Mouse (Mus musculus) CH12.LX (cell line): ENCODE results near the gene Dock10. TPM values are rescaled to one million over a fixed set of nuclear protein-coding genes. Genes with fewer than 3 reads are reported as not detected.

ENCODE experiments used
- DNase-seq: peaks from one replicate; pipeline ENCODE4 v3.0.0-alpha.2; 2013; ENCODE audit errors: extremely low read depth
- H3K27ac ChIP-seq: 2 replicates; pipeline ENCODE4 v1.5.1; 2012; ENCODE audit warnings: low read depth, mild to moderate bottlenecking, control low read depth, moderate library complexity; ENCODE audit not compliant: insufficient read depth
- H3K27me3 ChIP-seq: replicated peaks from 2 replicates; pipeline ENCODE3; 2012; ENCODE audit warnings: inconsistent platforms
- H3K36me3 ChIP-seq, 2 experiments: replicated peaks in 1 of 2; 2 replicates each; pipeline versions ENCODE3 to v1.6.1; 2012; ENCODE audit warnings: inconsistent platforms in 1 of 2, low read length in 1 of 2, mild to moderate bottlenecking in 1 of 2, mixed read lengths in 1 of 2, moderate library complexity in 1 of 2; ENCODE audit not compliant: control insufficient read depth in 1 of 2, insufficient read depth in 1 of 2
- H3K4me1 ChIP-seq, 2 experiments: 2 replicates each; pipeline ENCODE4 v1.6.1; 2012; ENCODE audit warnings: inconsistent platforms in 1 of 2, moderate library complexity in 1 of 2; ENCODE audit not compliant: insufficient read depth in 2 of 2, control insufficient read depth in 1 of 2
- H3K4me2 ChIP-seq: 2 replicates; pipeline ENCODE4 v1.6.1; 2012; ENCODE audit warnings: low read depth, mild to moderate bottlenecking, control low read depth; ENCODE audit not compliant: poor library complexity, insufficient read depth, severe bottlenecking
- H3K4me3 ChIP-seq, 3 experiments: fragments of 150-350 bp in 1 of 3; sonication (generic) in 1 of 3; replicated peaks in 1 of 3; 2 replicates each; pipeline versions ENCODE3 to v1.5.1; 2011 to 2012; ENCODE audit warnings: low read depth in 2 of 3, low read length in 2 of 3, mild to moderate bottlenecking in 2 of 3, moderate library complexity in 2 of 3, control low read depth in 1 of 3, improper control_type of control experiment in 1 of 3, inconsistent platforms in 1 of 3, mixed read lengths in 1 of 3; ENCODE audit not compliant: poor library complexity in 1 of 3
- H3K79me2 ChIP-seq: replicated peaks from 2 replicates; pipeline ENCODE4 v1.6.1; 2012; ENCODE audit warnings: mild to moderate bottlenecking, moderate library complexity; ENCODE audit not compliant: control insufficient read depth, poor library complexity, insufficient read depth, severe bottlenecking; ENCODE audit errors: extremely low read depth
- H3K9ac ChIP-seq: 2 replicates; pipeline ENCODE4 v1.6.1; 2012; ENCODE audit warnings: low read depth, mild to moderate bottlenecking, control low read depth, moderate library complexity; ENCODE audit not compliant: insufficient read depth
- H3K9me3 ChIP-seq: replicated peaks from 2 replicates; pipeline ENCODE3; 2012; ENCODE audit warnings: low read length, inconsistent platforms, mixed read lengths
- BHLHE40 ChIP-seq: IDR thresholded peaks from 2 replicates; pipeline ENCODE4 v1.6.1; 2011; ENCODE audit warnings: mild to moderate bottlenecking, low read depth, low read length, improper control_type of control experiment
- CHD1 ChIP-seq: IDR thresholded peaks from 2 replicates; pipeline ENCODE4 v1.6.1; 2012; ENCODE audit warnings: low read depth, low read length, improper control_type of control experiment, inconsistent platforms
- CTCF ChIP-seq, 2 experiments: IDR thresholded peaks in 1 of 2; conservative IDR thresholded peaks in 1 of 2; 2 replicates each; pipeline ENCODE4 v1.5.1; 2011 to 2012; ENCODE audit warnings: low read depth in 2 of 2, low read length in 2 of 2, improper control_type of control experiment in 1 of 2, inconsistent platforms in 1 of 2, mild to moderate bottlenecking in 1 of 2, moderate library complexity in 1 of 2
- EP300 ChIP-seq: IDR thresholded peaks from 2 replicates; pipeline ENCODE4 v1.6.1; 2011; ENCODE audit warnings: low read length, improper control_type of control experiment
- ETS1 ChIP-seq: conservative IDR thresholded peaks from 2 replicates; pipeline ENCODE4 v1.6.1; 2012; ENCODE audit warnings: low read depth, mild to moderate bottlenecking, inconsistent platforms, low read length, improper control_type of control experiment, moderate library complexity
- IRF4 ChIP-seq: IDR thresholded peaks from 2 replicates; pipeline ENCODE4 v1.6.1; 2014; ENCODE audit warnings: low read depth, mild to moderate bottlenecking, inconsistent platforms, low read length, improper control_type of control experiment
- JUN ChIP-seq: IDR thresholded peaks from 2 replicates; pipeline ENCODE4 v1.6.1; 2011; ENCODE audit warnings: low read depth, mild to moderate bottlenecking, low read length, improper control_type of control experiment, moderate library complexity; ENCODE audit not compliant: insufficient read depth
- KAT2A ChIP-seq: IDR thresholded peaks from 2 replicates; pipeline ENCODE4 v1.6.1; 2012; ENCODE audit warnings: low read length, improper control_type of control experiment, inconsistent platforms; ENCODE audit not compliant: insufficient replicate concordance
- MAZ ChIP-seq: IDR thresholded peaks from 2 replicates; pipeline ENCODE4 v1.6.1; 2012; ENCODE audit warnings: low read depth, mild to moderate bottlenecking, inconsistent platforms, low read length, improper control_type of control experiment, moderate library complexity
- MEF2A ChIP-seq: IDR thresholded peaks from 2 replicates; pipeline ENCODE4 v1.6.1; 2014; ENCODE audit warnings: low read depth, mild to moderate bottlenecking, inconsistent platforms, low read length, improper control_type of control experiment, borderline replicate concordance
- MYC ChIP-seq: IDR thresholded peaks from 2 replicates; pipeline ENCODE4 v1.6.1; 2011; ENCODE audit warnings: low read depth, mild to moderate bottlenecking, improper control_type of control experiment, low read length
- NELFE ChIP-seq: IDR thresholded peaks from 2 replicates; pipeline ENCODE4 v1.6.1; 2011; ENCODE audit warnings: low read depth, low read length, improper control_type of control experiment
- NRF1 ChIP-seq: IDR thresholded peaks from 2 replicates; pipeline ENCODE4 v1.6.1; 2014; ENCODE audit warnings: low read depth, mild to moderate bottlenecking, inconsistent platforms, low read length, improper control_type of control experiment, moderate library complexity
- POLR2A ChIP-seq: IDR thresholded peaks from 2 replicates; pipeline ENCODE4 v1.6.1; 2011; ENCODE audit warnings: low read depth, mild to moderate bottlenecking, improper control_type of control experiment, low read length
- RCOR1 ChIP-seq: conservative IDR thresholded peaks from 2 replicates; pipeline ENCODE4 v1.6.1; 2012; ENCODE audit warnings: low read depth, mild to moderate bottlenecking, inconsistent platforms, low read length, improper control_type of control experiment
- USF2 ChIP-seq: conservative IDR thresholded peaks from 2 replicates; pipeline ENCODE4 v1.6.1; 2011; ENCODE audit warnings: low read depth, low read length, improper control_type of control experiment
- ZC3H11A ChIP-seq: IDR thresholded peaks from 2 replicates; pipeline ENCODE4 v1.6.1; 2012; ENCODE audit warnings: low read depth, mild to moderate bottlenecking, inconsistent platforms, low read length, improper control_type of control experiment
- dilution Hi-C: fragments of 300-500 bp; cut with MboI; formaldehyde crosslinking; loops from 2 replicates; pipeline ENCODE4 v1.14.3; 2020; ENCODE audit warnings: low sequenced_read_pairs; ENCODE audit not compliant: extremely low pct_unique_long_range_greater_than_20kb, extremely low pct_ligation_motif_present
- in situ Hi-C: fragments of 300-500 bp; cut with MboI; formaldehyde crosslinking; loops from 3 replicates; pipeline ENCODE4 v1.14.3; 2019; ENCODE audit warnings: low sequenced_read_pairs, low pct_ligation_motif_present, low pct_unique_long_range_greater_than_20kb, mixed read lengths
- polyA plus RNA-seq: library from polyadenylated mRNA; unstranded; fragments of >175 nt; gene quantifications from 2 replicates; pipeline ENCODE4 v1.2.1, GENCODE M21; 2012; ENCODE audit warnings: low read depth; ENCODE audit not compliant: insufficient read length
- total RNA-seq, 2 experiments: library from RNA; depleted of rRNA; stranded (reverse); fragments of 300-350 nt in 1 of 2; fragments of >200 nt in 1 of 2; gene quantifications; 2 replicates each; pipeline ENCODE4 v1.2.3; 2012 to 2014

Gene Dock10
- total and polyA plus RNA-seq, 3 experiments, result 44.7 to 77.2 (median 62.2) TPM

DNA sequence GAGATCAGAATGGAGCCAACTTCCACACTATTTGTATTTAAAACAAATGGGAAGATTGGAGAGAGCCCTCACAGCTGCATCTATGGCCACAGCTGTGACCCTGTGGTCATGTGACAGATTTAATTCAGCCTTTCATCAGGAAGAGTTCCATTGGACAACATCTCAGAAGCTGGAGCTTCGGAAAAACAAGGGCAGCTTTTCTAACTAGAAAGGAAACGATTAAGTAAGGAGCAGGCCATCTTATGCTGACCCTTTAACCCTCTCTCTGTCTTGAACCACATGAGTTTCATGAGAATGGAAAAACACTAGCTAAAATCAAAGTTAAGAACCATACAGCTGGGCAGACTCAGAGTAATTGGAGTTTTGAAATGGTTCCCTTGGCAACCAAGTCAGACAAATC, 101.9 kb downstream of the Dock10 start:
- H3K4me1 ChIP-seq, result peaks cover 14 to 68% of the 10 kb centered on the region in 2 experiments
- in situ Hi-C loops, result no loop called here
- dilution Hi-C loops, result no loop called here

DNA sequence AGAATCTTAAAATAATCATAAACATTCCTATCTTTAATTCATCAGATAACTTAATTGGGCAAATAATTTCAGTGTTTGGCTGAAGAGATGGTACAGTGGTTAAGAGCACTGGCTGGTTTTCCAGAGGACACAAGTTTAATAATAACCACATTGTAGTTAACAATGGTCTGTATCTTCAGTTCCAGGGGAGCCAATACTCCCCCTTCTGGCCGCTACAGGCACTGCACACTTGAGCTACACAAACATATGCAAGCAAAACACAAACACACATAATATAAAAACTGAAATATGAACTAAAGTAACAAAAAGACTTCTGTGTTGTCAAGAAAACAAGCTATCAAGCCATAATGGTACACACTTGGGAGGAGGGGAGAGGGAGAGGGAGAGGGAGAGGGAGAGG, 102.5 kb downstream of the Dock10 start:
- Histone ChIP-seq H3K4me3 (no peak overlapping the region), H3K27ac (no peak overlapping the region), H3K27me3 (no peaks in the 10 kb centered on the region), H3K9ac (no peak overlapping the region), H3K4me2 (no peak overlapping the region), H3K9me3 (no peaks in the 10 kb centered on the region), H3K4me1 (peaks cover 14 to 69% of the 10 kb centered on the region in 2 experiments), H3K79me2 (peaks cover 57% of the 10 kb centered on the region), H3K36me3 (peaks cover 8 to 49% of the 10 kb centered on the region in 2 experiments)
- DNase-seq, result no peak
- dilution Hi-C loops, result no loop called here
- in situ Hi-C loops, result no loop called here
- TF ChIP-seq BHLHE40 (no peak), CTCF (conservative IDR thresholded peaks at IDR 0.05 in 1 of 2, IDR thresholded peaks at IDR 0.05 in 1 of 2; ENCODE audit: low read depth in 2 of 2, low read length in 2 of 2) (peak in 1 of 2 experiments; percentile 36; a peak in 2 of 4 replicates), ZC3H11A (no peak), POLR2A (no peak), NRF1 (no peak), MYC (no peak)

More for the DNA sequence above, 101.9 kb downstream of the Dock10 start:
- H3K27ac ChIP-seq, result no peak overlapping the region
- H3K4me2 ChIP-seq, result no peak overlapping the region
- TF ChIP-seq NELFE (no peak), MAZ (no peak), KAT2A (no peak), RCOR1 (no peak)
- no peaks in the 10 kb centered on the region for H3K27me3 ChIP-seq
- H3K79me2 ChIP-seq, result peaks cover 59% of the 10 kb centered on the region
- H3K9me3 ChIP-seq, result no peaks in the 10 kb centered on the region
- no peak for DNase-seq
- peaks cover 8 to 46% of the 10 kb centered on the region in 2 experiments for H3K36me3 ChIP-seq
- no peak overlapping the region for H3K4me3 ChIP-seq
- H3K9ac ChIP-seq, result no peak overlapping the region

DNA sequence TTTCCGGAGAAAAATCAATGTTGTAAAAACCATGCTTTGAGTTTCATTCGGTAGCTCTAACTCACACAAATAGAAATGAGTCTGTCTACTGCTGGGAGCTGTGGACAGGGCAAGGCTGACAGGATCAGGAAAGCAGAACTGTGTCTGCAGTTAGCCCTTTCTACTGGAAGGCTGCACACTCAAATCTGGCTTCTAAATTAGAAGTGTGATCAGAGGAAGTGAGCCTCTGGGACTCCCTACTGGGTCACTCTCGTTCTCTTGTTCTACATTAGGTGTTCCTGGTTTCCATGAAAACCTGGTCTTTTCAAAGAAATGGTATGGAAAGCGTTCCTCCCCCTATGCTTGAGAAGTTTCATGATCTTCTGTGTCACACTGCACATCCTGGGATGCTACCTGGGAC, 103.1 kb downstream of the Dock10 start:
- Histone ChIP-seq H3K27ac (no peak overlapping the region), H3K4me2 (no peak overlapping the region), H3K36me3 (peaks cover 8 to 56% of the 10 kb centered on the region in 2 experiments), H3K9ac (no peak overlapping the region), H3K9me3 (no peaks in the 10 kb centered on the region), H3K27me3 (no peaks in the 10 kb centered on the region), H3K4me3 (no peak overlapping the region), H3K79me2 (peaks cover 56% of the 10 kb centered on the region), H3K4me1 (peaks cover 14 to 72% of the 10 kb centered on the region in 2 experiments)
- in situ Hi-C loops, result no loop called here
- dilution Hi-C loops, result no loop called here
- DNase-seq, result peak; percentile 56
- TF ChIP-seq MEF2A (peak; percentile 44; the same call in 1 of the 2 replicates), EP300 (peak; percentile 71; the same call in 1 of the 2 replicates), CHD1 (0 out of 2 replicates have a peak, but pooled peaks have one; percentile 41), JUN (no peak), IRF4 (peak; percentile 72), BHLHE40 (peak; percentile 52), ETS1 (peak; percentile 38), USF2 (no peak)
